Mouse (Mus musculus) E14TG2a.4 (cell line): ENCODE measurements at regions not wholly inside any gene's neighbourhood (a gene's known extent, or its start where the extent isn't known, plus 50 kb on each side); places are given as distances from the start of the nearest gene placed in this dataset.

Experiments used
- CTCF ChIP-seq: conservative IDR thresholded peaks from 2 replicates; pipeline ENCODE4 v1.5.1; 2014; ENCODE audit warnings: low read length
- NANOG ChIP-seq: IDR thresholded peaks from 2 replicates; pipeline ENCODE4 v1.6.1; 2014; ENCODE audit warnings: borderline replicate concordance, low read length, mixed read lengths

DNA sequence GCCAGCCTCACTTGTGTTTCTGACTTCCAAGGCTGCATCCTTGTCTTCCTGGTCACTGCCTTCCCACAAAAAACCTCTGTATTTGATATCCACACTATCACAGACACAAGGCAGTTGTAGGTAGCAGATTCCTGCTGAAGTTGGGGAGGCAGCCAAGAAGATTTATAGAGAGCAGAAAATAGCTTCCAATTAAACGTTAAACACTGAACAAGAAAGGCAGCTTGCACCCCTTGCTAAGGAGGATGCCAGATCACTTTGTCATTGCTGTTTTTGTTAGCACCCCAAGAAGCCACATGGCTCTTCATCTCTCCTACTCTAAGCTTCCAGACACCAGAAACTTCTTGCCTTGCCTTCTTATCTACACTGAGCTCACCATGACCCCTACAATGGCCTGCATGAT, 219.9 kb downstream of the Qdpr start:
- TF ChIP-seq CTCF (no peak), NANOG (no peak)
